Mouse (Mus musculus) forebrain, embryonic 12.5 days (tissue): ENCODE results near the gene Degs1. TPM values are rescaled to one million over a fixed set of nuclear protein-coding genes. Genes with fewer than 3 reads are reported as not detected.

ENCODE experiments used
- ATAC-seq: fragments of 200-750 bp; cut with Nextera tagmentation; 2 replicates; pipeline ENCODE4 v1.8.0; 2017; ENCODE audit warnings: moderate TSS enrichment; ENCODE audit not compliant: low FRiP score
- H3K27ac ChIP-seq: fragments of 300-500 bp; sonication (generic); 2 replicates; pipeline ENCODE4 v1.5.1; 2016; ENCODE audit warnings: mild to moderate bottlenecking
- H3K27me3 ChIP-seq: fragments of 300-500 bp; sonication (generic); 2 replicates; pipeline ENCODE4 v1.6.1; 2016; ENCODE audit warnings: mild to moderate bottlenecking
- H3K36me3 ChIP-seq: fragments of 300-500 bp; sonication (generic); replicated peaks from 2 replicates; pipeline ENCODE4 v1.6.1; 2016; ENCODE audit warnings: mild to moderate bottlenecking
- H3K4me1 ChIP-seq: fragments of 300-500 bp; sonication (generic); 2 replicates; pipeline ENCODE4 v1.6.1; 2016
- H3K4me2 ChIP-seq: fragments of 300-500 bp; sonication (generic); 2 replicates; pipeline ENCODE4 v1.6.1; 2016; ENCODE audit warnings: mild to moderate bottlenecking, moderate library complexity
- H3K4me3 ChIP-seq: fragments of 300-500 bp; sonication (generic); replicated peaks from 2 replicates; pipeline ENCODE4 v1.5.1; 2016; ENCODE audit warnings: mild to moderate bottlenecking
- H3K9ac ChIP-seq: fragments of 300-500 bp; sonication (generic); 2 replicates; pipeline ENCODE4 v1.6.1; 2016; ENCODE audit warnings: mild to moderate bottlenecking
- H3K9me3 ChIP-seq: fragments of 300-500 bp; sonication (generic); 2 replicates; pipeline ENCODE4 v1.6.1; 2016
- WGBS: fragments of 180-500 bp; shearing (Covaris S2); methylation state at CpG from one replicate; pipeline ENCODE4 v1.1.7; 2016; 5-methylcytosine and 5-hydroxymethylcytosine counted together
- polyA plus RNA-seq: library from polyadenylated mRNA; unstranded; fragments of >200 nt; fragmentation: Nextera tagmentation; extraction: Ambion mirVana; gene quantifications from 2 replicates; pipeline ENCODE4 v1.2.1, GENCODE M21; 2016

Gene Degs1
- polyA plus RNA-seq, 1 experiment from 2014 or later = 58.1 TPM

- Histone ChIP-seq H3K27me3 (peaks cover 7% of the 10 kb centered on the region; the same call in 1 of the 2 replicates), H3K27ac (no peak overlapping the region), H3K4me2 (no peak overlapping the region), H3K36me3 (no peaks in the 10 kb centered on the region), H3K9me3 (no peaks in the 10 kb centered on the region), H3K4me3 (no peak overlapping the region), H3K4me1 (peaks cover 6% of the 10 kb centered on the region; the same call in 1 of the 2 replicates), H3K9ac (no peak overlapping the region)
- WGBS = 44% methylated on average over 8 of the region's 8 CpGs
- no peak for ATAC-seq
Measured at GRCm38 (mm10) chr1:182249298-182249697, 33.3 kb downstream of the Degs1 start.

DNA sequence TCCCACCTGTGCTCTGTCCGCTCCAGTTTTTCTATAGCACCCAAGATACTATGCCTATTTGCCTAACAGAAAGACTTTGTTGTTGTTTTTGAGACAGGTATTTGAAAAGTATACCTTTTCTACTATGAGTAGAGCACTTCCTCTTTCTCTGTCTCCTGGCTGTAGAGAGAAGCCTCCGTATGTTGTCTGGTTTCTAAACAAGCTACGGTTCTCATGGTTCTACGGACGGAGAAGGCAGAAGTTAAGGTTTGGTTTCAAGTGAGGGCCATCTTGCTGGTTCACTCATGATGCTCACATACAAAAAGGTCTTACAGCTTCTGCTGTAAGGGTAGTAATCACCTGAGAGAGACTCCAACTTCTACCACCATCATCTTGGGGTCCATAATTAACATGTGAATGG is 37.6 kb downstream of the Degs1 start:
- 93% methylated on average over 5 of the region's 5 CpGs for WGBS
- H3K4me2 ChIP-seq = no peak overlapping the region
- no peak for ATAC-seq
- H3K27me3 ChIP-seq = no peaks in the 10 kb centered on the region
- H3K9ac ChIP-seq = no peak overlapping the region
- H3K4me1 ChIP-seq = no peaks in the 10 kb centered on the region
- no peaks in the 10 kb centered on the region for H3K36me3 ChIP-seq
- no peaks in the 10 kb centered on the region for H3K9me3 ChIP-seq
- no peak overlapping the region for H3K4me3 ChIP-seq
- no peak overlapping the region for H3K27ac ChIP-seq

GRCm38 (mm10) chr1:182238056-182238703 is 44.4 kb downstream of the Degs1 start:
- Histone ChIP-seq H3K9ac (no peak overlapping the region), H3K4me2 (no peak overlapping the region), H3K4me3 (no peak overlapping the region), H3K4me1 (no peaks in the 10 kb centered on the region), H3K36me3 (no peaks in the 10 kb centered on the region), H3K27me3 (no peaks in the 10 kb centered on the region), H3K27ac (no peak overlapping the region), H3K9me3 (no peaks in the 10 kb centered on the region)
- 72% methylated on average over 7 of the region's 7 CpGs for whole genome bisulfite sequencing
- no peak for ATAC-seq

DNA sequence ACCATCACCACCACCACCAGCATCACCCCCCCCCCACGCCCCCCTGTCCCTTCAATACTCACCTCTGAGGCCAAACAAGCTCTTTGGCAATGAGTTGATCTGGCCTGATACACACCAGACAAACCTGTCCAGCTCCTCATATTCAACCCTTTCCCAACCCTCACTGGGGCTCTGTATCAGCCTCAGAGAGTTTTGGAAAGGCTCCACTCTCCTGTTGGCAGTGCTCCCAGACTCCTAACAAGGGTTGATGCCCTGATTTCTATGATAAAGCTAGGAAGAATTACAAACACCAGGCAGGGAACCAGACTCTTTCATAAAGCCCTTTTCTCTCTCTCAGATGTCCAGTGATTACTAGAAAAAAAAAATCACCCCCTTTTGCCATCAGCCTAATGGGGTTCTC is 45.2 kb downstream of the Degs1 start:
- H3K4me1 ChIP-seq = no peaks in the 10 kb centered on the region
- H3K27ac ChIP-seq = no peak overlapping the region
- H3K4me3 ChIP-seq = no peak overlapping the region
- no peaks in the 10 kb centered on the region for H3K27me3 ChIP-seq
- 72% methylated on average over 1 of the region's 1 CpGs for WGBS
- no peak for ATAC-seq
- H3K36me3 ChIP-seq = no peaks in the 10 kb centered on the region
- no peaks in the 10 kb centered on the region for H3K9me3 ChIP-seq
- no peak overlapping the region for H3K4me2 ChIP-seq
- no peak overlapping the region for H3K9ac ChIP-seq

DNA sequence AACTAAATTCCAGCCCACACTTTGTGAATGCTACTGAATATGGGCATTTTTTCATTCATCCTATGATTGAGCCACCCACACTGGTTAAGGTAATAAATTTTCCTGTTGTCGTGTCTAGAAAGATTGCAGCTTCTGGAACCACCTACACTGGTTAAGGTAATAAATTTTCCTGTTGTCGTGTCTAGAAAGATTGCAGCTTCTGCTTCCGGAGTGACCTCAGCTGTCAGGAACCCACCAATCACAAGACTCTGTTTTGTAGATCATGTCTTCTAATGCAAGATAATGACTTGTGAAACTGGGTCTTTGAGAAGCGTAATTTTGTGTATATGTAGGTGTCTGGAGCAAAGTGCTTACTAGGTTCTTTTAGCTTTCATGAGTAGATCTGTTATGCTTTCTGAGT is 47.4 kb downstream of the Degs1 start:
- WGBS = 92% methylated on average over 4 of the region's 4 CpGs
- Histone ChIP-seq H3K27me3 (no peaks in the 10 kb centered on the region), H3K4me3 (no peak overlapping the region), H3K4me1 (no peaks in the 10 kb centered on the region), H3K9ac (no peak overlapping the region), H3K9me3 (peaks cover 8% of the 10 kb centered on the region), H3K4me2 (no peak overlapping the region), H3K27ac (no peak overlapping the region), H3K36me3 (no peaks in the 10 kb centered on the region)
- no peak for ATAC-seq

- Histone ChIP-seq H3K27ac (no peak overlapping the region), H3K9me3 (peaks cover 8% of the 10 kb centered on the region), H3K36me3 (no peaks in the 10 kb centered on the region), H3K4me2 (no peak overlapping the region), H3K4me1 (no peaks in the 10 kb centered on the region), H3K4me3 (no peak overlapping the region), H3K27me3 (no peaks in the 10 kb centered on the region), H3K9ac (no peak overlapping the region)
- ATAC-seq = no peak
- 90% methylated on average over 4 of the region's 4 CpGs for WGBS
Measured at GRCm38 (mm10) chr1:182229381-182229780, 53.2 kb downstream of the Degs1 start.

- H3K27me3 ChIP-seq = no peaks in the 10 kb centered on the region
- no peaks in the 10 kb centered on the region for H3K4me1 ChIP-seq
- no peak overlapping the region for H3K4me2 ChIP-seq
- ATAC-seq = no peak
- peaks cover 8% of the 10 kb centered on the region for H3K9me3 ChIP-seq
- no peak overlapping the region for H3K4me3 ChIP-seq
- H3K27ac ChIP-seq = no peak overlapping the region
- H3K36me3 ChIP-seq = no peaks in the 10 kb centered on the region
- WGBS = 69% methylated on average over 12 of the region's 12 CpGs
- no peak overlapping the region for H3K9ac ChIP-seq
Measured at GRCm38 (mm10) chr1:182227141-182227963, 55.3 kb downstream of the Degs1 start.

GRCm38 (mm10) chr1:182226261-182226660 is 56.3 kb downstream of the Degs1 start:
- no peaks in the 10 kb centered on the region for H3K4me1 ChIP-seq
- no peak overlapping the region for H3K4me3 ChIP-seq
- no peak overlapping the region for H3K4me2 ChIP-seq
- no peaks in the 10 kb centered on the region for H3K36me3 ChIP-seq
- H3K9ac ChIP-seq = no peak overlapping the region
- 87% methylated on average over 9 of the region's 9 CpGs for WGBS
- no peak for ATAC-seq
- H3K27ac ChIP-seq = no peak overlapping the region
- H3K27me3 ChIP-seq = no peaks in the 10 kb centered on the region
- H3K9me3 ChIP-seq = peaks cover 8% of the 10 kb centered on the region

Other genes starting within 250 kb of the Degs1 start
- 156 and 160 TPM in 2 replicates for gene Srp9, start 158.1 kb downstream of the Degs1 start, polyA plus RNA-seq
- gene Vmn1r1, start 118.3 kb downstream of the Degs1 start, polyA plus RNA-seq = not detected in 2 replicates
- 31.6 and 34.5 TPM in 2 replicates for gene Fbxo28, start 58.8 kb upstream of the Degs1 start, polyA plus RNA-seq
- 32.5 and 35.4 TPM in 2 replicates for gene Trp53bp2, start 126.4 kb upstream of the Degs1 start, polyA plus RNA-seq
- gene Capn2, start 234.8 kb upstream of the Degs1 start, polyA plus RNA-seq = 91.6 and 95.6 TPM in 2 replicates